Mouse (Mus musculus) thymus, adult 2 months (tissue): ENCODE results near the gene Man2a2. TPM values are rescaled to one million over a fixed set of nuclear protein-coding genes. Genes with fewer than 3 reads are reported as not detected.

Source experiments
- DNase-seq: peaks from one replicate; pipeline ENCODE4 v3.0.0; 2021
- H3K27ac ChIP-seq: fragments of 200-500 bp; 2 replicates; pipeline ENCODE4 v1.5.1; 2012; ENCODE audit warnings: low read length, control low read depth; ENCODE audit not compliant: control insufficient read depth, insufficient read depth
- H3K27me3 ChIP-seq: fragments of 200-500 bp; 2 replicates; pipeline ENCODE4 v1.6.1; 2012; ENCODE audit warnings: mild to moderate bottlenecking, low read length, moderate library complexity, mixed read lengths; ENCODE audit not compliant: control insufficient read depth, insufficient read depth
- H3K36me3 ChIP-seq: fragments of 200-500 bp; 2 replicates; pipeline ENCODE4 v1.6.1; 2012; ENCODE audit warnings: mild to moderate bottlenecking, low read length, moderate library complexity; ENCODE audit not compliant: control insufficient read depth, insufficient read depth
- H3K4me1 ChIP-seq: fragments of 200-500 bp; replicated peaks from 2 replicates; pipeline ENCODE4 v1.6.1; 2012; ENCODE audit warnings: low read length; ENCODE audit not compliant: control insufficient read depth, insufficient read depth
- H3K4me3 ChIP-seq: fragments of 200-500 bp; 2 replicates; pipeline ENCODE4 v1.5.1; 2012; ENCODE audit warnings: mild to moderate bottlenecking, low read length, control low read depth, moderate library complexity; ENCODE audit not compliant: control insufficient read depth, insufficient read depth
- CTCF ChIP-seq: fragments of 200-500 bp; IDR thresholded peaks from 2 replicates; pipeline ENCODE4 v1.5.1; 2012; ENCODE audit warnings: mild to moderate bottlenecking, control low read depth, low read length, moderate library complexity, borderline replicate concordance; ENCODE audit not compliant: control insufficient read depth, poor library complexity, insufficient read depth; ENCODE audit errors: extremely low read depth
- POLR2A ChIP-seq: fragments of 200-500 bp; IDR thresholded peaks from 2 replicates; pipeline ENCODE4 v1.6.1; 2012; ENCODE audit warnings: mild to moderate bottlenecking, low read length, control low read depth, moderate library complexity; ENCODE audit not compliant: control insufficient read depth, poor library complexity, insufficient read depth; ENCODE audit errors: extremely low read depth
- WGBS: fragments of 180-500 bp; shearing (Covaris S2); methylation state at CpG from one replicate; pipeline ENCODE4 v1.1.7; 2018; 5-methylcytosine and 5-hydroxymethylcytosine counted together
- polyA plus RNA-seq: library from polyadenylated mRNA; depleted of rRNA; stranded (reverse); fragments of >200 nt; gene quantifications from 2 replicates; pipeline ENCODE4 v1.2.3, GENCODE M21; 2012

Gene Man2a2
- polyA plus RNA-seq, 1 experiment: 188 TPM

- Histone ChIP-seq H3K27ac (peak overlapping the region; percentile 87), H3K4me3 (no peak overlapping the region), H3K27me3 (no peaks in the 10 kb centered on the region), H3K36me3 (no peaks in the 10 kb centered on the region), H3K4me1 (peaks cover 44% of the 10 kb centered on the region)
- 92% methylated on average over 9 of the region's 9 CpGs for WGBS
- peak; percentile 35 for DNase-seq
- TF ChIP-seq POLR2A: no peak
- TF ChIP-seq CTCF: no peak
Measured at GRCm38 (mm10) chr7:80413512-80414302, 42.5 kb upstream of the Man2a2 start.

GRCm38 (mm10) chr7:80412781-80413180 lies 41.6 kb upstream of the Man2a2 start:
- 97% methylated on average over 5 of the region's 5 CpGs for WGBS
- H3K27ac ChIP-seq: no peak overlapping the region
- TF ChIP-seq CTCF (no peak), POLR2A (no peak)
- no peaks in the 10 kb centered on the region for H3K27me3 ChIP-seq
- H3K4me3 ChIP-seq: no peak overlapping the region
- H3K36me3 ChIP-seq: no peaks in the 10 kb centered on the region
- peaks cover 36% of the 10 kb centered on the region for H3K4me1 ChIP-seq
- DNase-seq: no peak

- no peak for TF ChIP-seq CTCF
- TF ChIP-seq POLR2A: no peak
- DNase-seq: no peak
- Histone ChIP-seq H3K36me3 (no peaks in the 10 kb centered on the region), H3K27ac (no peak overlapping the region), H3K4me3 (no peak overlapping the region), H3K4me1 (peaks cover 31% of the 10 kb centered on the region), H3K27me3 (no peaks in the 10 kb centered on the region)
- 95% methylated on average over 10 of the region's 10 CpGs for WGBS
Measured at GRCm38 (mm10) chr7:80412279-80412678, 41.1 kb upstream of the Man2a2 start.

- Histone ChIP-seq H3K36me3 (no peaks in the 10 kb centered on the region), H3K27ac (no peak overlapping the region), H3K4me1 (peaks cover 17% of the 10 kb centered on the region), H3K4me3 (no peak overlapping the region), H3K27me3 (no peaks in the 10 kb centered on the region)
- no peak for DNase-seq
- TF ChIP-seq CTCF (no peak), POLR2A (no peak)
- 94% methylated on average over 9 of the region's 9 CpGs for WGBS
Measured at GRCm38 (mm10) chr7:80410380-80410779, 39.2 kb upstream of the Man2a2 start.

GRCm38 (mm10) chr7:80407712-80408111 lies 36.5 kb upstream of the Man2a2 start:
- TF ChIP-seq POLR2A (no peak), CTCF (no peak)
- H3K27ac ChIP-seq: no peak overlapping the region
- no peaks in the 10 kb centered on the region for H3K36me3 ChIP-seq
- no peak for DNase-seq
- 95% methylated on average over 9 of the region's 9 CpGs for WGBS
- H3K4me1 ChIP-seq: peaks cover 9% of the 10 kb centered on the region
- no peaks in the 10 kb centered on the region for H3K27me3 ChIP-seq
- no peak overlapping the region for H3K4me3 ChIP-seq

GRCm38 (mm10) chr7:80406186-80406585 lies 35.0 kb upstream of the Man2a2 start:
- Histone ChIP-seq H3K36me3 (no peaks in the 10 kb centered on the region), H3K27ac (no peak overlapping the region), H3K4me1 (peaks cover 15% of the 10 kb centered on the region), H3K4me3 (no peak overlapping the region), H3K27me3 (no peaks in the 10 kb centered on the region)
- TF ChIP-seq POLR2A (no peak), CTCF (no peak)
- WGBS: 71% methylated on average over 3 of the region's 3 CpGs
- no peak for DNase-seq
